ENCODE assay signal across 13 mouse cellular contexts in the genomic region with DNA sequence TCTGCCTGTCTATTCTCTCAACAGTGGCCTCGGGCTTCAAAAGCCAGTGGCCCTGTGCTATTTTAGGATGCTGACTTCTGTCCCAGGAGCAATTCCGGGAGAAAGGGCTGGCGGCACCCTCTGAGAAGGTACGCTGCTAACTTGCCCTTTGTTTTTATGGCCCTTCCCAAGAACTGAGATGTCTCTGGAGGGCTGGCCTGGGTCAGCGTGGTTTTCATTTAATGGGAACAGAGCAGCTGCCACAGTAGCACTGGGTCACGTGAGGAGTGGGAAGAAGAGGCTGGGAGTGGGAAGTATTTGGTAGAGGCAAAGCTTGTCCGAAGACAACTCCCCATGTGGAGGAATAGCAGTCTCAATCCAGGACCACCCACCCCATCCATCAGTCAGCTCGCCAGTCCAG. TPM values are rescaled to one million over a fixed set of nuclear protein-coding genes. Genes with fewer than 3 reads are reported as not detected.
DNase-seq lines count a peak whose midpoint lies in the region; ATAC-seq and TF ChIP-seq lines count a peak whose summit lies in the region.
"Had no signal": no experiment of that assay in that cellular context is flagged by ENCODE, and none has a peak within 500 bp of the region (broad histone marks: within the 10 kb centered on the region; RNA-seq: fewer than 3 reads in every experiment).

No protein-coding gene starts in this region.

- no peaks in the 10 kb centered on the region for H3K9me3 ChIP-seq in heart, embryonic 11.5 days (replicated peaks; ENCODE audit: control insufficient read depth, low read length)
- no peaks in the 10 kb centered on the region for H3K9me3 ChIP-seq in embryonic facial prominence, embryonic 10.5 days
- H3K9me3 ChIP-seq in limb, embryonic 14.5 days (ENCODE audit: control insufficient read depth, low read length): no peaks in the 10 kb centered on the region
- no peaks in the 10 kb centered on the region for H3K9me3 ChIP-seq in liver, postnatal 0 days (ENCODE audit: low read length)
- H3K9me3 ChIP-seq: heart, embryonic 13.5 days had no signal

- WGBS in heart, embryonic 11.5 days (ENCODE audit: insufficient replicate concordance): 38% methylated on average over 8 of the region's 8 CpGs
- 44% methylated on average over 8 of the region's 8 CpGs for WGBS in embryonic facial prominence, embryonic 10.5 days
- 12% methylated on average over 8 of the region's 8 CpGs for WGBS in limb, embryonic 14.5 days
- 58% methylated on average over 8 of the region's 8 CpGs for WGBS in liver, postnatal 0 days (ENCODE audit: insufficient replicate concordance)

- no peak overlapping the region for H3K4me3 ChIP-seq in heart, embryonic 11.5 days (ENCODE audit: low read depth, low read length)
- no peak overlapping the region for H3K4me3 ChIP-seq in embryonic facial prominence, embryonic 10.5 days
- no peak overlapping the region for H3K4me3 ChIP-seq in limb, embryonic 14.5 days (replicated peaks; ENCODE audit: low read length)
- no peak overlapping the region for H3K4me3 ChIP-seq in liver, postnatal 0 days (ENCODE audit: low read depth, low read length)
- H3K4me3 ChIP-seq: heart, embryonic 13.5 days had no signal

- no peak for ATAC-seq in heart, embryonic 11.5 days (replicated peaks; ENCODE audit: insufficient number of reproducible peaks, low FRiP score, low TSS enrichment)
- peak; percentile 44; the same call in 1 of the 2 replicates for ATAC-seq in limb, embryonic 14.5 days (ENCODE audit: low FRiP score, low read depth)
- no peak for ATAC-seq in liver, postnatal 0 days

- no peak overlapping the region for H3K27ac ChIP-seq in heart, embryonic 11.5 days (ENCODE audit: low read depth, low read length)
- peak overlapping the region; percentile 35; the same call in 1 of the 2 replicates for H3K27ac ChIP-seq in embryonic facial prominence, embryonic 10.5 days (replicated peaks)
- no peak overlapping the region for H3K27ac ChIP-seq in limb, embryonic 14.5 days (replicated peaks; ENCODE audit: low read depth, low read length)
- no peak overlapping the region for H3K27ac ChIP-seq in liver, postnatal 0 days (ENCODE audit: low read depth)
- H3K27ac ChIP-seq: heart, embryonic 13.5 days; macrophage had no signal

- H3K27me3 ChIP-seq in heart, embryonic 11.5 days (ENCODE audit: control insufficient read depth, insufficient read depth, low read length): no peaks in the 10 kb centered on the region
- H3K27me3 ChIP-seq in embryonic facial prominence, embryonic 10.5 days (replicated peaks; ENCODE audit: low read depth, poor library complexity, severe bottlenecking): no peaks in the 10 kb centered on the region
- H3K27me3 ChIP-seq in limb, embryonic 14.5 days (ENCODE audit: control insufficient read depth, insufficient read depth, low read length): no peaks in the 10 kb centered on the region
- no peaks in the 10 kb centered on the region for H3K27me3 ChIP-seq in liver, postnatal 0 days (ENCODE audit: insufficient read depth, low read length)
- H3K27me3 ChIP-seq: heart, embryonic 13.5 days had no signal

- no peaks in the 10 kb centered on the region for H3K36me3 ChIP-seq in heart, embryonic 11.5 days (ENCODE audit: control insufficient read depth, insufficient read depth, low read length)
- no peaks in the 10 kb centered on the region for H3K36me3 ChIP-seq in embryonic facial prominence, embryonic 10.5 days (replicated peaks)
- no peaks in the 10 kb centered on the region for H3K36me3 ChIP-seq in limb, embryonic 14.5 days (ENCODE audit: control insufficient read depth, insufficient read depth, low read length)
- H3K36me3 ChIP-seq in liver, postnatal 0 days (replicated peaks; ENCODE audit: insufficient read depth, low read length): no peaks in the 10 kb centered on the region
- H3K36me3 ChIP-seq: heart, embryonic 13.5 days had no signal

- no peak for DNase-seq in heart, adult 11 months
- peak; percentile 35 for DNase-seq in embryo, embryonic 10 days (ENCODE audit: low spot score)
- no peak for DNase-seq in embryonic facial prominence, embryonic 10.5 days (ENCODE audit: low spot score)
- no peak for DNase-seq in limb, embryonic 14.5 days (ENCODE audit: low spot score)
- DNase-seq in thymus, postnatal 0 days (ENCODE audit: low spot score): no peak
- no peak for DNase-seq in liver, postnatal 0 days
- DNase-seq: cerebellum, adult 11-12 months; lung, adult 18-20 months; right cerebral cortex, postnatal 14 days; thymus, adult 2 months had no signal

- no peak overlapping the region for H3K4me2 ChIP-seq in heart, embryonic 11.5 days
- no peak overlapping the region for H3K4me2 ChIP-seq in limb, embryonic 14.5 days (replicated peaks; ENCODE audit: low read depth, low read length, severe bottlenecking)
- H3K4me2 ChIP-seq in liver, postnatal 0 days (ENCODE audit: low read depth, low read length): no peak overlapping the region
- H3K4me2 ChIP-seq: heart, embryonic 13.5 days had no signal

- H3K9ac ChIP-seq in heart, embryonic 11.5 days (ENCODE audit: low read depth, low read length): 0 out of 2 replicates have a peak overlapping the region, but pooled peaks have one; percentile 5
- H3K9ac ChIP-seq in limb, embryonic 14.5 days (ENCODE audit: low read depth, low read length, severe bottlenecking): no peak overlapping the region
- no peak overlapping the region for H3K9ac ChIP-seq in liver, postnatal 0 days (replicated peaks)
- H3K9ac ChIP-seq: heart, embryonic 13.5 days had no signal

- TF ChIP-seq EP300 in liver, postnatal 0 days (IDR thresholded peaks at IDR 0.05; ENCODE audit: low read depth): no peak

- TF ChIP-seq POLR2A in limb, embryonic 14.5 days (IDR thresholded peaks at IDR 0.05; ENCODE audit: borderline replicate concordance, extremely low read depth, insufficient read depth, insufficient read length): no peak

- no peak for TF ChIP-seq CTCF in liver, postnatal 0 days (IDR thresholded peaks at IDR 0.05; ENCODE audit: low read depth)

- H3K4me1 ChIP-seq in heart, embryonic 11.5 days (ENCODE audit: control insufficient read depth, insufficient read depth, low read length): peaks cover 8% of the 10 kb centered on the region
- peaks cover 17% of the 10 kb centered on the region for H3K4me1 ChIP-seq in embryonic facial prominence, embryonic 10.5 days
- peaks cover 11% of the 10 kb centered on the region for H3K4me1 ChIP-seq in limb, embryonic 14.5 days (ENCODE audit: control insufficient read depth, insufficient read depth, low read length)
- H3K4me1 ChIP-seq in liver, postnatal 0 days (ENCODE audit: insufficient read depth): no peaks in the 10 kb centered on the region

RNA-seq across cellular contexts. Expression of gene Ptpn3, which starts 52.5 kb away (rescaled TPM):
- polyA plus RNA-seq in heart, embryonic 11.5 days (2014; fragmentation: Nextera tagmentation; extraction: Ambion mirVana): 1.6 and 1.7 TPM in 2 replicates
- polyA plus RNA-seq in embryonic facial prominence, embryonic 10.5 days (2016; fragmentation: Nextera tagmentation; extraction: Ambion mirVana): 2.0 and 2.1 TPM in 2 replicates
- polyA plus RNA-seq in limb, embryonic 14.5 days (2012; rRNA removed): 3.7 and 4.7 TPM in 2 replicates
- polyA plus RNA-seq in limb, embryonic 14.5 days (2014; fragmentation: Nextera tagmentation; extraction: Ambion mirVana): 2.9 and 3.4 TPM in 2 replicates
- 2.4 and 2.6 TPM in 2 replicates for polyA plus RNA-seq in thymus, postnatal 0 days (2015; fragmentation: Nextera tagmentation; extraction: Ambion mirVana)
- 2.5 and 3.0 TPM in 2 replicates for polyA plus RNA-seq in liver, postnatal 0 days (2015; fragmentation: Nextera tagmentation; extraction: Ambion mirVana)
